Mouse (Mus musculus) macrophage (primary cell): ENCODE measurements around the gene Wrap53. TPM values are rescaled to one million over a fixed set of nuclear protein-coding genes. Genes with fewer than 3 reads are reported as not detected.

Source experiments
- H3K27ac ChIP-seq: fragments of 350-480 bp; formaldehyde crosslinking; 2 replicates; pipeline ENCODE4 v1.9.0; 2021
- H3K36me3 ChIP-seq: fragments of 350-480 bp; formaldehyde crosslinking; 2 replicates; pipeline ENCODE4 v1.9.0; 2021; ENCODE audit errors: inconsistent target
- H3K4me3 ChIP-seq: fragments of 350-480 bp; formaldehyde crosslinking; 2 replicates; pipeline ENCODE4 v1.9.0; 2021; ENCODE audit errors: inconsistent target
- H3K79me2 ChIP-seq: fragments of 350-480 bp; formaldehyde crosslinking; 2 replicates; pipeline ENCODE4 v1.9.0; 2021; ENCODE audit errors: inconsistent target
- WGBS: methylation state at CpG from one replicate; pipeline ENCODE4 v1.1.7; 2026; ENCODE audit warnings: inconsistent platforms; ENCODE audit not compliant: missing documents; 5-methylcytosine and 5-hydroxymethylcytosine counted together
- polyA plus RNA-seq: library from polyadenylated mRNA; stranded (reverse); fragments of 250-400 nt; gene quantifications from 3 replicates; pipeline ENCODE4 v1.2.4, GENCODE M21; 2018; ENCODE audit warnings: inconsistent platforms

Gene Wrap53
- polyA plus RNA-seq, 1 experiment from 2014 or later, result 4.4 TPM

- Histone ChIP-seq H3K36me3 (no peaks in the 10 kb centered on the region), H3K27ac (no peak overlapping the region), H3K4me3 (no peak overlapping the region), H3K79me2 (no peaks in the 10 kb centered on the region)
- 45% methylated on average over 3 of the region's 3 CpGs for WGBS
Measured at GRCm38 (mm10) chr11:69516661-69517060, 63.4 kb downstream of the Wrap53 start.

DNA sequence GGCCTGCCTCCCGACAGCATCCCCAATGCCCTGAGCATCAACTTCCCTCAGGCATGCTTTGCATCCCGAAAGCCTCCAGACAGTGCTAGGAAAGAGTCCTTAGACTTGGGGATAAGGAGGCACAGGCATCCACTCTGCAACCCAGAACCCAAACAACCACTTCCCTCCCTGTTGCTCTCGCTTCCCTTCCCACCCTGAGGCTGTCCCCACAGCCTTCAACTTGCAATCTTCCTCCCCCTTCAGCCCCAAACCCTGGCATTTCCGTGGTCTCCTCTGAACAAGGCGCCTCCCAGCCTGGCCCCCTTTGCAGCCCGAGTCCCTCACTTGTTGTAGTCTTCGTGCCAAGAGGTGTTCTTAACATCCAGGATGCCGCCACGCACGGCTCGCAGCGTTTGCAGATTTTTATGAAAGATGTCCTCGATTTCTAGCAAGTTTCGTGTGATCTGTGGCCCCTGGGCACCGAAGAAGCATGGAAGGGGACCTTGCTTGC, 63.9 kb downstream of the Wrap53 start:
- Histone ChIP-seq H3K27ac (no peak overlapping the region), H3K4me3 (no peak overlapping the region), H3K79me2 (no peaks in the 10 kb centered on the region), H3K36me3 (no peaks in the 10 kb centered on the region)
- 31% methylated on average over 15 of the region's 15 CpGs for WGBS

- Histone ChIP-seq H3K4me3 (no peak overlapping the region), H3K36me3 (no peaks in the 10 kb centered on the region), H3K79me2 (no peaks in the 10 kb centered on the region), H3K27ac (no peak overlapping the region)
- WGBS, result 11% methylated on average over 6 of the region's 6 CpGs
Measured at GRCm38 (mm10) chr11:69513840-69514239, 66.2 kb downstream of the Wrap53 start.

Other genes starting within 250 kb of the Wrap53 start
- 3.3 to 4.4 TPM (median 3.6 TPM) in 3 replicates for gene Rnf227, start 239.8 kb downstream of the Wrap53 start, polyA plus RNA-seq
- 43.6 to 105 TPM (median 82.3 TPM) in 3 replicates for gene Chd3, start 210.8 kb downstream of the Wrap53 start, polyA plus RNA-seq
- gene Naa38, start 184.8 kb downstream of the Wrap53 start, polyA plus RNA-seq, result 60.0 to 104 TPM (median 95.8 TPM) in 3 replicates
- gene Cyb5d1, start 184.6 kb downstream of the Wrap53 start, polyA plus RNA-seq, result 25.0 to 35.1 TPM (median 31.3 TPM) in 3 replicates
- 0.09 TPM in 1 of 3 replicates, not detected in the others for gene Tmem88, start 182.0 kb downstream of the Wrap53 start, polyA plus RNA-seq
- gene Kdm6b, start 166.6 kb downstream of the Wrap53 start, polyA plus RNA-seq, result 4.5 to 15.0 TPM (median 11.0 TPM) in 3 replicates
- gene Dnah2, start 31.1 kb downstream of the Wrap53 start, polyA plus RNA-seq, result 0.32 to 3.0 TPM (median 1.5 TPM) in 3 replicates
- gene Efnb3, start 20.1 kb downstream of the Wrap53 start, polyA plus RNA-seq, result 0.06 TPM in 1 of 3 replicates, not detected in the others
- 32.6 to 59.9 TPM (median 52.5 TPM) in 3 replicates for gene Trp53, start 104 bp upstream of the Wrap53 start, polyA plus RNA-seq
- not detected in 3 replicates for gene Atp1b2, start 25.7 kb upstream of the Wrap53 start, polyA plus RNA-seq
- not detected in 3 replicates for gene Shbg, start 37.6 kb upstream of the Wrap53 start, polyA plus RNA-seq
- gene Sat2, start 41.8 kb upstream of the Wrap53 start, polyA plus RNA-seq, result 1.6 to 2.2 TPM (median 1.6 TPM) in 3 replicates
- 36.0 to 36.7 TPM (median 36.3 TPM) in 3 replicates for gene Fxr2, start 52.7 kb upstream of the Wrap53 start, polyA plus RNA-seq
- 0.46 TPM in 1 of 3 replicates, not detected in the others for gene Sox15, start 75.1 kb upstream of the Wrap53 start, polyA plus RNA-seq
- 81.7 to 90.9 TPM (median 89.2 TPM) in 3 replicates for gene Mpdu1, start 82.4 kb upstream of the Wrap53 start, polyA plus RNA-seq
- 3,562 to 8,261 TPM (median 3,776 TPM) in 3 replicates for gene Cd68, start 85.9 kb upstream of the Wrap53 start, polyA plus RNA-seq
- gene Eif4a1, start 92.2 kb upstream of the Wrap53 start, polyA plus RNA-seq, result 683 to 1,306 TPM (median 693 TPM) in 3 replicates
- gene Senp3, start 101.8 kb upstream of the Wrap53 start, polyA plus RNA-seq, result 57.8 to 99.6 TPM (median 77.5 TPM) in 3 replicates
- gene Tnfsf13, start 105.5 kb upstream of the Wrap53 start, polyA plus RNA-seq, result 16.4 to 43.4 TPM (median 40.3 TPM) in 3 replicates
- gene Tnfsf12, start 115.6 kb upstream of the Wrap53 start, polyA plus RNA-seq, result 89.2 to 140 TPM (median 130 TPM) in 3 replicates
- gene Tnfsfm13, start 115.8 kb upstream of the Wrap53 start, polyA plus RNA-seq, result 25.2 to 36.9 TPM (median 25.5 TPM) in 3 replicates
- 63.4 to 133 TPM (median 79.6 TPM) in 3 replicates for gene Polr2a, start 178.4 kb upstream of the Wrap53 start, polyA plus RNA-seq
- not detected in 3 replicates for gene Slc35g3, start 181.7 kb upstream of the Wrap53 start, polyA plus RNA-seq
- 11.6 to 17.8 TPM (median 12.0 TPM) in 3 replicates for gene Zbtb4, start 185.7 kb upstream of the Wrap53 start, polyA plus RNA-seq
- not detected in 3 replicates for gene Chrnb1, start 215.7 kb upstream of the Wrap53 start, polyA plus RNA-seq
- 0.69 to 2.7 TPM (median 2.3 TPM) in 3 replicates for gene Fgf11, start 221.6 kb upstream of the Wrap53 start, polyA plus RNA-seq
- gene Tmem102, start 225.4 kb upstream of the Wrap53 start, polyA plus RNA-seq, result not detected in 3 replicates
- not detected in 3 replicates for gene Gm39566, start 235.0 kb upstream of the Wrap53 start, polyA plus RNA-seq
- gene Spem2, start 238.2 kb upstream of the Wrap53 start, polyA plus RNA-seq, result not detected in 3 replicates
- gene Spem1, start 241.9 kb upstream of the Wrap53 start, polyA plus RNA-seq, result not detected in 3 replicates